Mouse (Mus musculus): ENCODE results near the gene Mob2. TPM values are rescaled to one million over a fixed set of nuclear protein-coding genes. Genes with fewer than 3 reads are reported as not detected.
A peak's percentile ranks its signal among the peaks of the same experiment; 100 is the strongest.

Gene Mob2
- polyA plus RNA-seq, 1 experiment from 2014 or later, result 61.5 TPM

GRCm38 (mm10) chr7:142045932-142046331 is 14.9 kb downstream of the Mob2 start:
- Histone ChIP-seq H3K9me3 (ENCODE audit: control insufficient read depth, low read length) (no peaks in the 10 kb centered on the region), H3K36me3 (ENCODE audit: control insufficient read depth, insufficient read depth, low read length) (no peaks in the 10 kb centered on the region), H3K4me1 (replicated peaks; ENCODE audit: control insufficient read depth, insufficient read depth) (no peaks in the 10 kb centered on the region), H3K27ac (replicated peaks) (no peak overlapping the region), H3K27me3 (ENCODE audit: control insufficient read depth, insufficient read depth, low read length) (no peaks in the 10 kb centered on the region), H3K4me2 (replicated peaks; ENCODE audit: low read depth) (no peak overlapping the region), H3K4me3 (ENCODE audit: low read depth, low read length) (no peak overlapping the region), H3K9ac (ENCODE audit: low read length) (no peak overlapping the region)
- TF ChIP-seq EP300 (optimal IDR thresholded peaks at IDR 0.05) (no peak), CTCF (IDR thresholded peaks at IDR 0.05; ENCODE audit: low read depth) (no peak)
- DNase-seq (ENCODE audit: low spot score) (no peak), ATAC-seq (ENCODE audit: low FRiP score, low TSS enrichment) (no peak)
- 50% methylated on average over 1 of the region's 1 CpGs for WGBS

DNA sequence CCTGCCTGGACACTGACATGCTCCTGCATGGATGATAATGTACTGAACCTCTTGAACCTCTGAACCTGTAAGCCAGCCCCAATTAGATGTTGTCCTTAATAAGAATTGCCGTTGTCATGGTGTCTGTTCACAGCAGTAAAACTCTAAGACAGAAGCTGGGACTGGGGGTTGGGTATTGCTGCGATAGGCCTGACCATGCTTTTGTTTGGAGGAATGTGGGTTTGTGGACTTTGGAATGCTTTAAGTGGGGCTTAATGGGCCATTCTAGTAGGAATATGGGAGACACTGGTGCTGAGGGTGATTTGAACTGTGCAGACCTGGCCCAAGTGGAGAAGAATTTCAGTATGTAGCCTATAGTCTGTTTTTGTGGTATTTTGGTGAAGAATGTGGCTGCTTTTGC is 15.5 kb downstream of the Mob2 start:
- H3K27me3 ChIP-seq (ENCODE audit: control insufficient read depth, insufficient read depth, low read length), result no peaks in the 10 kb centered on the region
- no peak overlapping the region for H3K4me3 ChIP-seq (ENCODE audit: low read depth, low read length)
- H3K9me3 ChIP-seq (ENCODE audit: control insufficient read depth, low read length), result no peaks in the 10 kb centered on the region
- no peak for TF ChIP-seq CTCF (IDR thresholded peaks at IDR 0.05; ENCODE audit: low read depth)
- no peak for TF ChIP-seq EP300 (optimal IDR thresholded peaks at IDR 0.05)
- DNase-seq (ENCODE audit: low spot score) (no peak), ATAC-seq (ENCODE audit: low FRiP score, low TSS enrichment) (no peak)
- no peaks in the 10 kb centered on the region for H3K36me3 ChIP-seq (ENCODE audit: control insufficient read depth, insufficient read depth, low read length)
- WGBS, result 57% methylated on average over 2 of the region's 2 CpGs
- no peak overlapping the region for H3K4me2 ChIP-seq (replicated peaks; ENCODE audit: low read depth)
- no peak overlapping the region for H3K9ac ChIP-seq (ENCODE audit: low read length)
- H3K27ac ChIP-seq (replicated peaks), result no peak overlapping the region
- no peaks in the 10 kb centered on the region for H3K4me1 ChIP-seq (replicated peaks; ENCODE audit: control insufficient read depth, insufficient read depth)

- Histone ChIP-seq H3K4me1 (replicated peaks; ENCODE audit: control insufficient read depth, insufficient read depth) (no peaks in the 10 kb centered on the region), H3K27me3 (ENCODE audit: control insufficient read depth, insufficient read depth, low read length) (no peaks in the 10 kb centered on the region), H3K36me3 (ENCODE audit: control insufficient read depth, insufficient read depth, low read length) (no peaks in the 10 kb centered on the region), H3K4me3 (ENCODE audit: low read depth, low read length) (no peak overlapping the region), H3K9ac (ENCODE audit: low read length) (no peak overlapping the region), H3K27ac (replicated peaks) (no peak overlapping the region), H3K4me2 (replicated peaks; ENCODE audit: low read depth) (no peak overlapping the region), H3K9me3 (ENCODE audit: control insufficient read depth, low read length) (no peaks in the 10 kb centered on the region)
- DNase-seq (ENCODE audit: low spot score), result no peak
- WGBS, result 90% methylated on average over 3 of the region's 3 CpGs
- TF ChIP-seq CTCF (IDR thresholded peaks at IDR 0.05; ENCODE audit: low read depth) (no peak), EP300 (optimal IDR thresholded peaks at IDR 0.05) (no peak)
- ATAC-seq (ENCODE audit: low FRiP score, low TSS enrichment), result no peak
Observed at GRCm38 (mm10) chr7:142040756-142041155, 20.1 kb downstream of the Mob2 start.

GRCm38 (mm10) chr7:142037553-142038170 is 23.2 kb downstream of the Mob2 start:
- ATAC-seq (ENCODE audit: low FRiP score, low TSS enrichment) (peak; percentile 73), DNase-seq (ENCODE audit: low spot score) (peak; percentile 40)
- Histone ChIP-seq H3K36me3 (ENCODE audit: control insufficient read depth, insufficient read depth, low read length) (no peaks in the 10 kb centered on the region), H3K4me2 (replicated peaks; ENCODE audit: low read depth) (no peak overlapping the region), H3K9ac (ENCODE audit: low read length) (no peak overlapping the region), H3K4me1 (replicated peaks; ENCODE audit: control insufficient read depth, insufficient read depth) (peaks cover 5% of the 10 kb centered on the region; the same call in 1 of the 2 replicates), H3K9me3 (ENCODE audit: control insufficient read depth, low read length) (no peaks in the 10 kb centered on the region), H3K4me3 (ENCODE audit: low read depth, low read length) (no peak overlapping the region), H3K27me3 (ENCODE audit: control insufficient read depth, insufficient read depth, low read length) (no peaks in the 10 kb centered on the region), H3K27ac (replicated peaks) (no peak overlapping the region)
- 70% methylated on average over 4 of the region's 4 CpGs for WGBS
- TF ChIP-seq EP300 (optimal IDR thresholded peaks at IDR 0.05) (no peak), CTCF (IDR thresholded peaks at IDR 0.05; ENCODE audit: low read depth) (peak; percentile 87)

DNA sequence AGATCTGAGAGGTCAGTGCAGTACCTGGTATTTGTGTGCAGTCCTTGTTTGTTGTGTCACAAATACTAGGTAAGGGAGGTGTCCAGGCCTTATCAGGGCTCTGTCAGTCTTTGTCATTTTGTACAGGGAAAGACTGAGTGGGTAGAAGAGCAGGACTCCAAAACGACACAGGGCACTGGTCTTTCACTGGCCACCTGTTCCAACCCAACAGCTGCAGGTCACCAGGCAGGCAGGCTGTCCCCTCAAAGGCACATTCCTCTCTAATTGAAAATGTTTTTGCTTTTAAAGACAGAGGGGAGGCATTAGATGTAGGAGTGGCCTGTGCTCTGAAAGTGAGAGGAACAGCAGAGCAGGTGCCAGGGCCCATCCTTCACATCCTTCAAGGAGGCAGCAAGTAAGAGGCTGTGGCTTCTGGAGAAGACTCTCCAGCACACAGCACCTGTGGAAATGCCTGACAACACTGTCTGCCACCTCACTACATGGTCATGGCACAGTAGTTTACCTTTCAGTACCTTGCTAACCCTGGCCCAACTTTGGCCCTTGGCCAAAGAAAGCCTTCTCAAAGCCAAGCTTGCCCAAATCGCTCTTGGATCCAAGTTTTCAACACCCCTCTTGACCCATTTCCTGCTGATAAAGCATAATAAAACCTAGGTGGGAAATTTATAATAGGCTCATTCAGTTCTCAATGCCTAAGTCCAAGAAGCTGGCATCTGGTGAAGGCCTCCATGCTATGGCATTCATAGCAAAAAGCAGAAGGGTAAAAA is 25.6 kb downstream of the Mob2 start:
- Histone ChIP-seq H3K4me2 (replicated peaks; ENCODE audit: low read depth) (no peak overlapping the region), H3K36me3 (ENCODE audit: control insufficient read depth, insufficient read depth, low read length) (no peaks in the 10 kb centered on the region), H3K9ac (ENCODE audit: low read length) (no peak overlapping the region), H3K27ac (replicated peaks) (no peak overlapping the region), H3K9me3 (ENCODE audit: control insufficient read depth, low read length) (no peaks in the 10 kb centered on the region), H3K4me1 (replicated peaks; ENCODE audit: control insufficient read depth, insufficient read depth) (peaks cover 7% of the 10 kb centered on the region; the same call in 1 of the 2 replicates), H3K27me3 (ENCODE audit: control insufficient read depth, insufficient read depth, low read length) (no peaks in the 10 kb centered on the region), H3K4me3 (ENCODE audit: low read depth, low read length) (no peak overlapping the region)
- DNase-seq (ENCODE audit: low spot score), result no peak
- TF ChIP-seq EP300 (optimal IDR thresholded peaks at IDR 0.05) (no peak), CTCF (IDR thresholded peaks at IDR 0.05; ENCODE audit: low read depth) (no peak)
- ATAC-seq (ENCODE audit: low FRiP score, low TSS enrichment), result no peak
- 55% methylated on average over 2 of the region's 2 CpGs for WGBS

GRCm38 (mm10) chr7:142034198-142034597 is 26.7 kb downstream of the Mob2 start:
- Histone ChIP-seq H3K4me1 (replicated peaks; ENCODE audit: control insufficient read depth, insufficient read depth) (peaks cover 7% of the 10 kb centered on the region; the same call in 1 of the 2 replicates), H3K36me3 (ENCODE audit: control insufficient read depth, insufficient read depth, low read length) (no peaks in the 10 kb centered on the region), H3K27me3 (ENCODE audit: control insufficient read depth, insufficient read depth, low read length) (no peaks in the 10 kb centered on the region), H3K27ac (replicated peaks) (peak overlapping the region; percentile 58), H3K9ac (ENCODE audit: low read length) (no peak overlapping the region), H3K9me3 (ENCODE audit: control insufficient read depth, low read length) (no peaks in the 10 kb centered on the region), H3K4me3 (ENCODE audit: low read depth, low read length) (no peak overlapping the region), H3K4me2 (replicated peaks; ENCODE audit: low read depth) (no peak overlapping the region)
- DNase-seq (ENCODE audit: low spot score) (no peak), ATAC-seq (ENCODE audit: low FRiP score, low TSS enrichment) (peak; percentile 34; the same call in 1 of the 2 replicates)
- TF ChIP-seq CTCF (IDR thresholded peaks at IDR 0.05; ENCODE audit: low read depth) (no peak), EP300 (optimal IDR thresholded peaks at IDR 0.05) (no peak)
- WGBS, result 63% methylated on average over 2 of the region's 2 CpGs
